Mouse (Mus musculus) midbrain, embryonic 11.5 days (tissue): ENCODE results near the gene Col4a4. TPM values are rescaled to one million over a fixed set of nuclear protein-coding genes. Genes with fewer than 3 reads are reported as not detected.

Experiments
- ATAC-seq: fragments of 200-750 bp; cut with Nextera tagmentation; 2 replicates; pipeline ENCODE4 v1.8.0; 2017; ENCODE audit warnings: moderate TSS enrichment, moderate library complexity; ENCODE audit not compliant: low FRiP score
- DNase-seq: peaks from one replicate; pipeline ENCODE4 v3.0.0; 2015; ENCODE audit warnings: low spot score; ENCODE audit errors: missing footprints
- H3K27ac ChIP-seq: fragments of 300-500 bp; sonication (generic); 2 replicates; pipeline ENCODE4 v1.5.1; 2014; ENCODE audit warnings: low read depth, low read length
- H3K27me3 ChIP-seq: fragments of 300-500 bp; sonication (generic); 2 replicates; pipeline ENCODE4 v1.6.1; 2014; ENCODE audit warnings: mild to moderate bottlenecking, low read length, moderate library complexity, mixed read lengths; ENCODE audit not compliant: control insufficient read depth, insufficient read depth
- H3K36me3 ChIP-seq: fragments of 300-500 bp; sonication (generic); 2 replicates; pipeline ENCODE4 v1.6.1; 2014; ENCODE audit warnings: mild to moderate bottlenecking, low read length, moderate library complexity, mixed read lengths; ENCODE audit not compliant: control insufficient read depth, insufficient read depth
- H3K4me1 ChIP-seq: fragments of 300-500 bp; sonication (generic); 2 replicates; pipeline ENCODE4 v1.6.1; 2014; ENCODE audit warnings: low read length; ENCODE audit not compliant: control insufficient read depth, insufficient read depth
- H3K4me2 ChIP-seq: fragments of 300-500 bp; sonication (generic); 2 replicates; pipeline ENCODE4 v1.6.1; 2014; ENCODE audit warnings: mild to moderate bottlenecking, moderate library complexity
- H3K4me3 ChIP-seq: fragments of 300-500 bp; sonication (generic); 2 replicates; pipeline ENCODE4 v1.5.1; 2014; ENCODE audit warnings: low read depth, low read length
- H3K9ac ChIP-seq: fragments of 300-500 bp; sonication (generic); 2 replicates; pipeline ENCODE4 v1.6.1; 2014; ENCODE audit warnings: low read length
- H3K9me3 ChIP-seq: fragments of 300-500 bp; sonication (generic); 2 replicates; pipeline ENCODE4 v1.6.1; 2016; ENCODE audit warnings: low read length; ENCODE audit not compliant: control insufficient read depth
- WGBS: fragments of 180-500 bp; shearing (Covaris S2); extraction: QIAGEN DNeasy Blood & Tissue Kit; methylation state at CpG from one replicate; pipeline ENCODE4 v1.1.7; 2014; 5-methylcytosine and 5-hydroxymethylcytosine counted together
- polyA plus RNA-seq: library from polyadenylated mRNA; unstranded; fragments of >200 nt; fragmentation: Nextera tagmentation; extraction: Ambion mirVana; gene quantifications from 2 replicates; pipeline ENCODE4 v1.2.1, GENCODE M21; 2014

Col4a4 gene
- polyA plus RNA-seq, 1 experiment from 2014 or later, result 0.04 TPM

DNA sequence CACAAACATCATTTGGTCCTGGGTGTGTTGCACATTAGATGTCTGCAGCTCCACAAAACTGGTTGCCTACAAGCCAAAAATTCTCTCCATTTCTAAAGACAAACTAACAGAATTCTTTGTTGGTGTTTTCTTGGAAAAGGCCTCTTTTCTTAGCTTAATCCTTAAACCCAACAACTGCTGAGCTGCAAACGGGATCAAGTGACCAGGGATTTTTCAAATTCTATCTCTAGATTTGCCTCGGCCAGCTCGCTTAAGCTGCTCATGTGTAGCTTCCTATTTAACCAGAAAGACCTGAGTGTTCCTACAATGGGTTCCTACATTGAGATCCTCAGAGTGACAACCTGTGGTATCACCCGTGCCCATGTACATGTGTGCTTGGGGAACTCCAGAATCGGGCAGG lies 33.3 kb upstream of the Col4a4 start:
- no peak for ATAC-seq
- H3K27ac ChIP-seq, result no peak overlapping the region
- H3K27me3 ChIP-seq, result no peaks in the 10 kb centered on the region
- no peaks in the 10 kb centered on the region for H3K4me1 ChIP-seq
- no peaks in the 10 kb centered on the region for H3K9me3 ChIP-seq
- H3K4me3 ChIP-seq, result no peak overlapping the region
- no peak overlapping the region for H3K9ac ChIP-seq
- 71% methylated on average over 5 of the region's 5 CpGs for WGBS
- no peak for DNase-seq
- H3K36me3 ChIP-seq, result no peaks in the 10 kb centered on the region
- H3K4me2 ChIP-seq, result no peak overlapping the region

DNA sequence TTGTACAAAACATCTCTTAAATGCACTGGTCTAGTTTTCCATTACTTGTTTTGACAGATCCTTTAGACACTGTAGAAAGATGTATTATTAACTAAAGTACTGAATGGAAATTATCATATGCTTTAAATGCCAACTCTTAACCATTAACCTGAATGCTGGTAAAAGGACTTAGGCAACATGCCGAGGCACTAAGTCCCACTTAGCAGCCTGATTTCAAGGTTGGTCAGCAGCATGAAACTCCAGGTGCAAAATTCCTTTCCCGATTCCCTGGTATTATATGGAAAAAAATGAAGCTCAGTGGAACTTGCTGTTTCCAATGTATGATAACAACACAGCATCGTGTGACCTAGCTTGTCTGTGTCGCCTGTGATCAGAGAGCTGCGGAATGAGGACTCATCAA lies 31.9 kb upstream of the Col4a4 start:
- Histone ChIP-seq H3K9me3 (no peaks in the 10 kb centered on the region), H3K9ac (no peak overlapping the region), H3K36me3 (no peaks in the 10 kb centered on the region), H3K4me1 (no peaks in the 10 kb centered on the region), H3K4me3 (no peak overlapping the region), H3K27ac (no peak overlapping the region), H3K4me2 (no peak overlapping the region), H3K27me3 (no peaks in the 10 kb centered on the region)
- 88% methylated on average over 5 of the region's 5 CpGs for WGBS
- ATAC-seq, result no peak
- DNase-seq, result no peak

DNA sequence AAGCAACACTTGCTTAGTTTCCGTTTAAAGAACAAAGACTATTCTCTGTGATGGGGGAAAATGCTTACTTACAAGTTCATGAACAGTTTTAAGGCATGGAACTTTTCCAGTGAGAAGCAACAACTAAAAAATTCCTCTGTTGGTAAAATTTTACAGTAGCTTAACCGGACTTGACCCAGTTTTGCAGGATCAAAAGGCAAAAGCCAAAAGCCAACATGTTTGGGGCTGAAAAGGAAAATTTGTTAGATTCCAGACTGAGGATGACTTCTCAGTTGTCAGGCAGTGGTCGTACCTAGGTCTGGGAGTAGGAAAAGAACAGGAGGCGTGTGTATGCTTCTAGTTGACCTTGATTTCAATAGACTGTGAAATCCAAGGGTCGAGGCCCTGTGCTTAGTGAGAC lies 31.4 kb upstream of the Col4a4 start:
- no peak overlapping the region for H3K27ac ChIP-seq
- whole genome bisulfite sequencing, result 78% methylated on average over 5 of the region's 5 CpGs
- no peaks in the 10 kb centered on the region for H3K9me3 ChIP-seq
- H3K36me3 ChIP-seq, result no peaks in the 10 kb centered on the region
- no peak overlapping the region for H3K4me3 ChIP-seq
- H3K4me2 ChIP-seq, result no peak overlapping the region
- H3K9ac ChIP-seq, result no peak overlapping the region
- H3K4me1 ChIP-seq, result no peaks in the 10 kb centered on the region
- H3K27me3 ChIP-seq, result no peaks in the 10 kb centered on the region
- ATAC-seq (no peak), DNase-seq (no peak)

DNA sequence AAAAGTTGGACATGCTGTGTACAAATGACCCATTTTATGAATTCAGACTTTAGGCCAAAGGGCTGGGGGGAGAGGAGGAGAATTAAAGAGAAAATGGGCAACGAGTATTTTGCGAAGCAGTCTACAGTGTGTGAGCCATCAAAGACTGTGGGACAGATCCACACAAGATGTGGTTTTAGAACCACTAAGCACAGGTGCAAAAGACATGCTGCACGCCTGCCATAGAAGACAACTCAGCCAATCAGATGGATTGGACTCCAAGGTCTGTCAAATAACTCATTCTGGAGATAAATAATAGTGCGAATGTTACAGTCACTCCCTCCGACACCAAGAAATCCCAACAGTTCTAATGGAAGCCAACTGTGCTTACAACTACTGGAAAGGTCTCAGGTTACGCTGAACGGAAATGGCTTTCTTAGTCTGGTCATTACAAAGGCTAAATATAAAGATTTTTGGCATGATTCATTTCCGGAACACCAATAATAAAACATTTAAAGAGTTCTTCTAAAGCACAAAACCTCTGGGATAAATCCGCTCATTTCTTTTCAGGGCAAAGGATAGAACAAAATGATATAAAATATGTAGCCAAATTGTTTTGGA lies 25.5 kb upstream of the Col4a4 start:
- no peak overlapping the region for H3K27ac ChIP-seq
- no peaks in the 10 kb centered on the region for H3K4me1 ChIP-seq
- no peak overlapping the region for H3K9ac ChIP-seq
- no peaks in the 10 kb centered on the region for H3K9me3 ChIP-seq
- 87% methylated on average over 9 of the region's 9 CpGs for WGBS
- no peak overlapping the region for H3K4me2 ChIP-seq
- no peak for DNase-seq
- no peaks in the 10 kb centered on the region for H3K36me3 ChIP-seq
- H3K4me3 ChIP-seq, result no peak overlapping the region
- ATAC-seq, result no peak
- no peaks in the 10 kb centered on the region for H3K27me3 ChIP-seq

DNA sequence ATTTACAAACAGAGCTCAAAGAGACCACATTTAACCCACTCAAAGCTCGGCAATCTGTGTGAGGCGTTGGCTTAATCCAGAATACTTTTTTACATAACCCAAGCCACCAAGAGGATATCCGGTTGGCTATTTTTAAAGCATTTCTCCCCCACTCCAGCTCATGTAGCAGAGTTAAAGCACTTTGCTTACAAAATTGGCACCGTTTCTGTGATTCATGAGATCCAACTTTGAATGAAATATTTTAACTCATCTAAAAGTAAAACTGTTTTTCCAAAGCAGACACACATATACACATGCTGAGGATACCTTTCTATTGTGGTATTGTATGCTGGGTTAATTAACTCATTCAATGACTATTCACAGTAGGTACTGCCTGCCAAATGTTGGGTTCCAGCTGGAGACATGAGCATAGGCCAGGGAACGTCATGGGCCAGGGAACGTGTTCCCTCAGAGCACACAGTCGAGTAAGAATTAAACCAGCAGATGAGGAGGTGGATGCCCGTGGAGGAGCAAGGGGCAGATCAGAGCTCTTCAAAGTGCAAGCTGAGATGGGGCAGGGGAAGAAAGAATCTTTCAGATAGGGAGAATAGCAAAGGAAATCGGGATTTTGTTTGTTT lies 22.1 kb upstream of the Col4a4 start:
- no peak overlapping the region for H3K9ac ChIP-seq
- no peaks in the 10 kb centered on the region for H3K27me3 ChIP-seq
- no peak overlapping the region for H3K27ac ChIP-seq
- no peak overlapping the region for H3K4me2 ChIP-seq
- H3K36me3 ChIP-seq, result no peaks in the 10 kb centered on the region
- H3K4me3 ChIP-seq, result no peak overlapping the region
- no peaks in the 10 kb centered on the region for H3K9me3 ChIP-seq
- DNase-seq, result no peak
- 77% methylated on average over 9 of the region's 9 CpGs for WGBS
- ATAC-seq, result no peak
- H3K4me1 ChIP-seq, result no peaks in the 10 kb centered on the region

DNA sequence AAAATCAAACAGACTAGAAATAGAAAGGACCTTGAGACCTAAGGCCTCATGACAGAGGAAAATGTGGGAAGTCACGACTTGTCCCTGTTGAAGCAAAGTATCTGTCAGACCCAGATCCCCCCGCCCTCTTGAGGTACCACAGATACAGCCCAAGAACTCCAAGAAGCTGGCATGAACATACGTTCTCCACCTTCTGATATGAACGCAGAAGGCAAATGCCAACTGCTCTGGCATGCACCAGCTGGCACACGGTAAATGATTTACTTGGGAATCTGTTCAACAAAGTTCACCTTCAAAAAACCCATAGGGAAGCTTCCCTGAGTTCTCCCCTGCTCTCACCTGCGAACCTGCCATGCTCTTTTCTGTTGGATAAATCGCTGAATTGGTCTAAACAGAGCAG lies 19.2 kb upstream of the Col4a4 start:
- H3K4me2 ChIP-seq, result no peak overlapping the region
- no peak overlapping the region for H3K4me3 ChIP-seq
- H3K27ac ChIP-seq, result no peak overlapping the region
- H3K9ac ChIP-seq, result no peak overlapping the region
- no peaks in the 10 kb centered on the region for H3K9me3 ChIP-seq
- no peak for ATAC-seq
- 87% methylated on average over 7 of the region's 7 CpGs for WGBS
- H3K27me3 ChIP-seq, result no peaks in the 10 kb centered on the region
- DNase-seq, result no peak
- H3K4me1 ChIP-seq, result no peaks in the 10 kb centered on the region
- H3K36me3 ChIP-seq, result no peaks in the 10 kb centered on the region

DNA sequence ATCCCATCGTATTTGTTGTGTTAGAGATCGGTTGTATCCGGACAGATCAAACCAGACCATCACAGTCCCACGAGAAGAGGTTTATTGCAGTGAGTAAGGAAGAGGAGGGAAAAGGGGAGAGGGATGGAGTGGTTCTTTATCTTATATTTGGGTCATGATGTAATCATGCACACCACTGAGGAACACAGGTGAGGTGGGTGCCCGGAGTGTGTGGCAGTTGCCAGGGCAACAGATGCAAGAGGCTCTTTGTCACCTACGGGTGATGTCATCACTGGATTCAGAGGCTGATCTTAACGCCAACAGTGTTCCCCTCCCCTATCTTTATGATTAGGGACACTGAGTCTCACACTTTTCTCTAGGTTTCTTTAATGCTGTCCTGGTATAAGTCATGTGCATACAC lies 18.7 kb upstream of the Col4a4 start:
- 85% methylated on average over 7 of the region's 7 CpGs for WGBS
- no peak for DNase-seq
- H3K27ac ChIP-seq, result no peak overlapping the region
- H3K4me3 ChIP-seq, result no peak overlapping the region
- no peaks in the 10 kb centered on the region for H3K27me3 ChIP-seq
- no peaks in the 10 kb centered on the region for H3K9me3 ChIP-seq
- ATAC-seq, result no peak
- no peak overlapping the region for H3K9ac ChIP-seq
- no peaks in the 10 kb centered on the region for H3K36me3 ChIP-seq
- no peak overlapping the region for H3K4me2 ChIP-seq
- no peaks in the 10 kb centered on the region for H3K4me1 ChIP-seq

DNA sequence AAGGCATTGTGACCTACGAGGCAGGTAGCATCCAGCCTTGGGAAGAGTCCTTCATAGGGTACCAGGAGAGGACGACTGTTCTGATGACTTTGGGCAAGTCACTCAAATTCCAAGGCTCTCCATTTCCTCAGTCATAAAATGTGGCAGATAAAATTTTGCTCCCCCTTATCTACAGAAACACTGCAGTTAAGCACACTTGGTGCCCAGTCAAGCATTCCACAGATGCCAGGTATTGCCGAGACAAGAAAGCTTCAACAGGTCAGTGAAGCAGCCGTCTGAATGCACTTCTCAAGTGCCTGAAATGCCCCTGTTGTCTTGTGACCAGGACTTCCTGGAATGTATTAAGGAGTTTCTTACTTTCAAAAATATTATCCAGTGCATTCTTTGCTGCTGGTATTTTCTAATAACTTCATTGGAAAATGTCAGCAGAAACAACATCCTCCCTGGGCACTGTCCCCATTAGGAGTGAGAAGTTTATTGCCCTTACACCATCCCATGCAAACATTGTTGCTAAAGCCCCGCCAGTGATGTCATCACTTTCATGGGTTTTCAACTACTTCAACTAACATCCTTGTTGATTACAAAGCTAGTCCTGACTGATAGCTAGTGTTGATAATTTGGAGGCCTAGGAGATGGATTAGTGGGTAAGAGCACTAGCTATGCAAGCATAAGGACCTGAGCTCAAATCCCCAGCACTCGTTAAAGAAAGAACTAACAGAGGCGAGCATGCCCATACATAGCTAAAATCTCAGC lies 16.7 kb upstream of the Col4a4 start:
- DNase-seq (no peak), ATAC-seq (no peak)
- no peaks in the 10 kb centered on the region for H3K4me1 ChIP-seq
- no peak overlapping the region for H3K4me3 ChIP-seq
- no peak overlapping the region for H3K27ac ChIP-seq
- H3K9ac ChIP-seq, result no peak overlapping the region
- H3K4me2 ChIP-seq, result no peak overlapping the region
- no peaks in the 10 kb centered on the region for H3K27me3 ChIP-seq
- no peaks in the 10 kb centered on the region for H3K9me3 ChIP-seq
- H3K36me3 ChIP-seq, result no peaks in the 10 kb centered on the region
- 76% methylated on average over 7 of the region's 7 CpGs for WGBS

DNA sequence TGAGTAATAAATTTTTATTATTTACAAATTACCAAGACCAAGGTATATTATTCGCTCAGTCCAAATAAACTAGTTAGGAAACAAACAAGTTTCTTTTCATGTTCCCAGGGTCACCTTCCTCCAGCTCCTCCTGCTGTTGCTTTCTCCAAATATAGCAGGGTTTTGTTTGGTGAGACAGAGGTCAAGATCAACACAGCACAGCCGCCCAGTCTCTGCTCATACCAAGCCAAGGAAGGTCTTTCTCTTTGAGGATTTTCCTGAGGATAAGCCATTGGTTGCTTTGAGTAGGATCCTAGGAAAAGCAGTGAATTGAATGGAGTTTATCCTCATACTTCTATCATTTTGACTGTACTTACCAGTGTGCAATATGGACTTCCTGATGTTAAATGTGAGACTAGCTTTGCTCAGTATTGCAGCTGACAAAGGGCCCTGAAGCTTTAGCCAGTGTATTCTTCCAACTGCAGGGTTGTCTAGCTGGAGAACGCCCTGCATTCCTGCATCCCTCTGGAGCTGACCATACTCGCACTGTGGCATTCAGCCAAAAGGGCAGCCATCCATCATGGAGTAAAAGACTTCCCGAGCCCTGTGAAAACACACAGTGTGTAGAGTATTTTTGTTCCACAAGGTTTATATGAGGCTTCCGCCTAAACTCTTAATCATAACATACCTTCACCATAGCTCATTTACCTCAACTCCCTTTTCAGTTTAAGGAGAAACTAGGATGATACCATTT lies 10.4 kb upstream of the Col4a4 start:
- H3K4me1 ChIP-seq, result no peaks in the 10 kb centered on the region
- H3K4me2 ChIP-seq, result no peak overlapping the region
- DNase-seq, result no peak
- no peaks in the 10 kb centered on the region for H3K9me3 ChIP-seq
- H3K9ac ChIP-seq, result no peak overlapping the region
- H3K4me3 ChIP-seq, result no peak overlapping the region
- H3K27ac ChIP-seq, result no peak overlapping the region
- no peaks in the 10 kb centered on the region for H3K27me3 ChIP-seq
- no peaks in the 10 kb centered on the region for H3K36me3 ChIP-seq
- ATAC-seq, result no peak
- WGBS, result 74% methylated on average over 6 of the region's 6 CpGs
